Mouse (Mus musculus) kidney, adult 11 months (tissue): ENCODE measurements around the gene Odf3l2.

Experiments
- DNase-seq: peaks from one replicate; pipeline ENCODE4 v3.0.0; 2022

Odf3l2 gene

GRCm38 (mm10) chr10:79670071-79670888 is 24.7 kb upstream of the Odf3l2 start:
- DNase-seq = no peak

DNA sequence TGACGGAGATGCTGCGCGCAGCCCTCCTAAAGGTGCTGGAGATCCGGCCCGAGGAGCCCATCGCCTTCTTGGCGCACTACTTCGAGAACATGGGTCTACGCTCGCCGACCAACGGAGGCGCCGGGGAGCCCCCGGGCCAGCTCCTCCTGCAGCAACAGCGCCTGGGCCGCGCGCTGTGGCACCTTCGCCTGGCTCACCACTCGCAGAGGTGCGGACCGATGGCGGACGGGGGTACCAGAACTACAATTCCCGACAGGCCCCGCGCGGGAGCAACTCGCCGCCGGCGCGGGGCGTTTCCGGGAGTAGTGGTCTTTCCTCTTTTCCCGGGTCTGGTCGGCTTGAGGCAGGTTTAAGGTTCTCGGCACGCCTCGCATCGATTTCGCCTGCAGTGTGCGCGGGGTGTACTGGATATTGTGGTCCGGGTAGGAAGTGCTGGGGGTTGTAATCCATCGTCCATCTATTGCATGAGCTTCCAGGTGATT is 24.1 kb upstream of the Odf3l2 start:
- DNase-seq = peak; percentile 69

- peak; percentile 94 for DNase-seq
Measured at GRCm38 (mm10) chr10:79668771-79669575, 23.4 kb upstream of the Odf3l2 start, which contains the start of gene Tpgs1. Gene Tpgs1, plus strand, starts transcription at chr10:79669369.

GRCm38 (mm10) chr10:79668076-79668475 is 22.5 kb upstream of the Odf3l2 start:
- no peak for DNase-seq

GRCm38 (mm10) chr10:79666493-79666892 is 21.0 kb upstream of the Odf3l2 start:
- DNase-seq = no peak

DNA sequence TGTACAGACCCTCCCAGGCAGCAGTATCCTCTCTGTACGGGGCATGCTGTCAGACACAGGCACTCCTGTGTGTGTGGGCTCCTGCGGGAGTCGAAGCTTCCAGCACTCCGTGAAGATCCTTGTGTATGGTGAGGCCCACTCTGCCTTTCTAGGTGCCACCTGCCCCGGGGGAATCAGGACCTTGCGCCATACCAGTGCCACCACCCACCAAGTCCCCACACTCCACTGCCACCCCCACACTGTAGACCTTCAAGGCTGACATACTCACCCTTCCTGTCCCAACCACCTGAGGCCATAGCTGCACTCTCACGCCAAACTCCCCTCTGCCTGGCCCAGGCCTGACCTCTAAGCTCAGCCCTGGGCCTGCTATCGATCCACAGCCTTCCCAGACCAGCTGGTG is 19.5 kb upstream of the Odf3l2 start:
- no peak for DNase-seq

GRCm38 (mm10) chr10:79664131-79664665 is 18.7 kb upstream of the Odf3l2 start, which contains the start of gene Madcam1:
Gene Madcam1, plus strand, starts transcription at chr10:79664559.
- DNase-seq = no peak

DNA sequence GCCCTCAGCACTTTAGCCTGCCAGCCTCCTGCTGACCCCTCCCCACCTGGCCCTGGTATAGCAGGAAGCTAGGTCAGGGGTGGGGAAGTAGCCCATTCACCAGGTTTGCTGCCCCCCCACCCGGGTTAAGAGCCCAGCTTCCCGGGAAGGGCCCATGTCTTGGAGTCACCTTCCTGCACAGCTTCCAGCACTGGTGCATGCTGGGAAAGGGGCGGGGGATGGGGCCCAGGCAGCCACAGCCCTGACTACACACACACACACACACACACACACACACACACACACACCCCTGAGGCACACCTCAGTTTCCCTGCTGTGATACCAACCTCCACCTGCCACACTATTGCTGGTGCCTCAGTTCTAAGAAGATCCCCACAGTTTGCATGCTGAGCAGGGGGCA is 16.3 kb upstream of the Odf3l2 start:
- DNase-seq = no peak

- DNase-seq = no peak
Measured at GRCm38 (mm10) chr10:79660298-79660697, 14.8 kb upstream of the Odf3l2 start.

DNA sequence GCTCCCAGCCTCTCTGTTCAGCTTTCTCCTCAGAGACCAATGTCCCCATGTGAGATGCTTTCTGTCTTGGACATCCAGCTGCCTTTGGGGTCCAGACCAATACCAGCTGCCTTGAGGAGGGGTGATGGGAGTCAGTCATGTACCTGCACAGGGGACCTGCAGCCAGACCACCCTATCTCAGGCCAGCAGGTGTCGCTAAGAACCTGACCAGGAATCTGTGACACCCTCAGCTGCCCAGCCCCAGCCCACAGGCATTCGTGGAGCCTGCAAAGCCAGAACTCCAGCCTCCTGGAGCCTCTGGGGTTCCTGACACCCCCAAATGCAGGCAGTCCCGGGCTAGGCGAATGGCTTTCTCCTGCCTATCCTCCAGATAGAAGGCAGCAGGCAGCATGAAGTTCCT is 13.3 kb upstream of the Odf3l2 start:
- no peak for DNase-seq

- no peak for DNase-seq
Measured at GRCm38 (mm10) chr10:79654946-79655395, 9.4 kb upstream of the Odf3l2 start.

GRCm38 (mm10) chr10:79652789-79653188 is 7.3 kb upstream of the Odf3l2 start:
- DNase-seq = no peak

GRCm38 (mm10) chr10:79649070-79649751 is 3.7 kb upstream of the Odf3l2 start:
- peak; percentile 46 for DNase-seq

DNA sequence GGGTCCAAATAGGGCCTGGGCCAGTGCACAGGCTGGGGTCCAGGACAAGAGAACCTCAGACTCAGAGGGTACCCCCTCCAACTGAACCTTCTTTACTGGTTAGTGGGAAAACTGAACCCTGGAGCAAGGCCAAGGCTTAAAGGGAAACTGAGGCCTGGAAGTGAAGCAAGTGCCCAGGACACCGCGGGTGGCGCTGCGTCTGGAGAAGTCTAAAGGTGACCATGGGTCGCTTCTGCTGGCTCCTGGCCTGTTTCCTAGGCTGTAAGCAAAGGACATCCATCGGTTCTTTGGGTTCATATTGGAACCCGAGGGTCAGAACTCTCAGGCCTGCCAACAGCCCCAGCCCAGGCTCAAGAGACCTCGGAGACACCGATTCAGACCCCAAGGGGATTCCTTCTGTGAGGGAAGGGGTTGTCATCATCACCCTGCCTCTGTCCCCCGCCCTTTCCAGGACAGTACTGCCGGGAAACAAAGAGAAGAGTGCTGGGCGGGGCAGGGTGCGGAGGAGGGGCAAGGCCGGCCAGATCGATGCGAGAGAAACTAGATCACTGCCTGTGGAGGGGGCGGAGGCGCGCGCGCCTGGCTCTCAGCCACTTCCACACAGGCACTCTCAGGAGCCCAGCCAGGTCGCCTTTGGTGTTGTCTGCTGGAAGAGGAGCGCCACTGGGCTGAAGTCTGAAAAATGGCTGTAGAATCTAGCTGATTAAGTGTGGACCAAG is 6.9 kb downstream of the Odf3l2 start:
- DNase-seq = no peak

DNA sequence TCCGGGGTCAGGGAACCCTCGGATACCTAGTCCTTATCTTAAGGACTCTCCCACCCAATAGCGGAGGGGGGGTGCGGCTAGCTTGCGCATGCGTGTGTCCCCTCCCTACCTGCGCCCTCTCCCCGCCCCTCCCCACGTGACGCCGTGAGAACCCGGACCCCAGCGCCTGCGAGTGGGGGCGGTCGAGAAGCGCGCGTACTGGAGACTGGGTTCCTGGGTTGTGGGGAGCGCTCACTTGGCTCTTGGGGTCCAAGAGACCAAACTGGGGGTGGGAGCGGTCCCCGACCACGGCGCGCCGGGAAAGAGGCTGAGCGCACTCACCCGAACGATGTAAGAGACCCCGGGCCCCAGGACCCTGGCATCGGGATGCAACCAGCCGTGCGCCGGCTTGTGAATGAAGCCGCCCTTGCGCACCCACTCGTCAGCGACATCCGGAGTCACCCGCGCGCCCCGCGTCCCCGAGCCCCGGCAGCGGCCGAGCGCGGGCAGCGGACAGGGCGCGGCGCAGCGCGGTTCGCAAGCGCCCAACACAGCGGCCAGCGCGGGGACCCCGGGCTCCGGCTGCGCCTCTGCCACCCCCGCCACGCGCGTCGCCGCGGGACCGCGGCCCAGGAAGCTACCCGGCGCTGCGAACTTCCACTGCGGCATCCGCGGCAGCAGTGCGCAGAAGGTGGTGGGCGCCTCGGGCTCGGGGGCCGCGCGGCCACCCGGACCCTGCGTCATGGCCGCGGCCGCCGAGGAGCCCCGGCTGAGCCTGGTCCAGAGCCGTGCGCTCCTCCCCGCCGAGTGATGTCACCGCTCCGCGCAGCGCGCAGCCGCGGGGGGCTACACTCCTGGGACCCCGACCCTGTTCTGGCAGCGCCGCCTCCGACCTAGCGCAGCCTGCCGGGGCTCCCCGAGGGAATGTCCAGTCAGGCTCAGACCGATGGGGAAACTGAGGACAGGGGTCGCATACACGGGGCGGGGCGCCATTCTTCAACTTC is 8.1 kb downstream of the Odf3l2 start, which contains the start of gene Shc2:
Gene Shc2, minus strand, starts transcription at position 791 of the 983 bp plus-strand sequence.
- no peak for DNase-seq

DNA sequence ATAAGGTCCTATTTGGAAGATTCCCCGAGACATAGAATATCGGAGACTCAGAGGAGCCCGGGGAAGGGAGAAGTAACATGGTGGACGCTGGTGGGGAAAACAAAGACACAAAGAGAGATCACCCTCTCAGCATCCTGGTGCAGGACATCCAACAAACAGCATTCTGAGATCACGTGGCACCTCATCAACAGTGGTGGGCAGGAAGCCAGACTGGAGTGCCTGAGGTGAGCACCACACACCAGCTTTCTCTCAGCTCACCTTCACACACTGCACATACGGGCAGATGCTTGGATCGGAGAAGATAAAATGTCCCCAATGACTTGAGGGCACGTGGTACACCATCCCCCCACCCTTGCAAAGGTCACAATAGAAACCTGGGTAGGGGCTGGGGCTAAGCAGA is 9.3 kb downstream of the Odf3l2 start:
- DNase-seq = no peak

GRCm38 (mm10) chr10:79633006-79633777 is 12.3 kb downstream of the Odf3l2 start:
- no peak for DNase-seq

- no peak for DNase-seq
Measured at GRCm38 (mm10) chr10:79631432-79631831, 14.1 kb downstream of the Odf3l2 start.

DNA sequence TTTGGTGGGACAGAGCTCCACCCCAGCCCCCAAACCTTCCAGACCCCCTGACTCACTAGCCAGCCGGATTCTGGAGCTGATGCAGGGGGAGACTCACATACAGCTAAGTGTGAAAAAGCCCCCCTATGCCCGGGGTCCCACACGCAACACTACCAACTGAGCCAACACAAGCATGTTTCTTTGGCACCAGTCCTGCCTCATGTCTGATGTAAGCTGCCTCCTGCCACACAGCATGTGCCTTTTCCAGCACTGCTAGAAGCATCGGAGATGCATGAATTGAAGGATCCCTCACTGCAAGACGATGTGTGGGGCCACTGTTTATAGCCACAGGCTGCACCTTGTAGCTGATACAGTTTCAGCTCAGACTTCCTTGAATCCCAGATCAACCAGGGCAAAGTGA is 17.2 kb downstream of the Odf3l2 start:
- DNase-seq = no peak

DNA sequence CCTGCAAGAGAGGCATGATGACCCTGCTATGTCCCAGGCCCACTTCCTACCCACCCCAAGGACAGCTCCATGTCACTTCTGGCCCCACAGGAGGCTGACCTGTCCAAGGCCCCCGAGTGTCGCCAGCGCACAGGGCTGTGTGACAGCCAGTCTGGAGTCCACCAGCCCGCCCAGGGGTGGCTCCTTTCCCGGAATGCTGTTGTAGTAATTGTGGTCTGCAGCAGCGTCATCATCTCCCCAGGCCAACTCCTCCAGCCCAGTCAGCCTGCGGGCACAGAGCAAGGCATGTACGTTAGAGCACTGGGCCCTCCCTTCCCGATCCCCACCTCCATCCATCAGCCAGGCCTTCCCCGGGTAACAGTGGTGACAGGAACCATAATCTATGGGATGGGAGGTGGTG is 19.4 kb downstream of the Odf3l2 start:
- DNase-seq = no peak
